Mouse (Mus musculus): ENCODE data around the gene Mybpc2. TPM values are rescaled to one million over a fixed set of nuclear protein-coding genes. Genes with fewer than 3 reads are reported as not detected.
A peak's percentile ranks its signal among the peaks of the same experiment; 100 is the strongest.

Gene Mybpc2
- total and polyA plus RNA-seq, 2 experiments from 2014 or later, result 0.29 to 0.33 TPM

DNA sequence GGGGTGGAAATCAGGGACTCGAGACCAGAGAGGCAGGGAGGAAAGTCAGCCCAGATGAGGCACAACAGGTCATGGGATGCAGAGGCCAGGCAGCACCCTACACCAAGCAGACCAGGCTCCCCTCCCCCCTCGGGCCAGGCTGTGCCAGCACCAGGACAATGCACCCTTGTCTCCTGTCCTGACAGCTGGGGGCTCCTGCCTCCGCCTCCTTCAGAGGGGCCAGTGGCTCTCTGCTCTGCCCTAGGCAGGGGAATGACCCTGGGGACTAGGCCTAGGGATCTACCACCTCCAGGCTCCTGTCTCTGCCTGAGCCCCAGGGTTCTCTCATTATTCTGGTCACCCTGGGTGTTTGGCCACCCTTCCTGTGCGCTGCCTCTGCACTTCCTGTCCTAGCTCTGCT lies 50.0 kb downstream of the Mybpc2 start:
- Histone ChIP-seq H3K9me3 (ENCODE audit: low read length) (no peaks in the 10 kb centered on the region), H3K4me3 (ENCODE audit: low read depth, low read length) (no peak overlapping the region), H3K4me1 (ENCODE audit: insufficient read depth) (peaks cover 17% of the 10 kb centered on the region), H3K4me2 (ENCODE audit: low read depth) (no peak overlapping the region), H3K27me3 (ENCODE audit: insufficient read depth, low read length) (peaks cover 9% of the 10 kb centered on the region; the same call in 1 of the 2 replicates), H3K9ac (no peak overlapping the region), H3K36me3 (ENCODE audit: insufficient read depth) (no peaks in the 10 kb centered on the region), H3K27ac (ENCODE audit: low read depth, low read length) (peak overlapping the region; percentile 50)
- DNase-seq (peak; percentile 57), ATAC-seq (peak; percentile 81)
- 13% methylated on average over 3 of the region's 4 CpGs for WGBS
- TF ChIP-seq CTCF (IDR thresholded peaks at IDR 0.05; ENCODE audit: low read depth), result no peak

DNA sequence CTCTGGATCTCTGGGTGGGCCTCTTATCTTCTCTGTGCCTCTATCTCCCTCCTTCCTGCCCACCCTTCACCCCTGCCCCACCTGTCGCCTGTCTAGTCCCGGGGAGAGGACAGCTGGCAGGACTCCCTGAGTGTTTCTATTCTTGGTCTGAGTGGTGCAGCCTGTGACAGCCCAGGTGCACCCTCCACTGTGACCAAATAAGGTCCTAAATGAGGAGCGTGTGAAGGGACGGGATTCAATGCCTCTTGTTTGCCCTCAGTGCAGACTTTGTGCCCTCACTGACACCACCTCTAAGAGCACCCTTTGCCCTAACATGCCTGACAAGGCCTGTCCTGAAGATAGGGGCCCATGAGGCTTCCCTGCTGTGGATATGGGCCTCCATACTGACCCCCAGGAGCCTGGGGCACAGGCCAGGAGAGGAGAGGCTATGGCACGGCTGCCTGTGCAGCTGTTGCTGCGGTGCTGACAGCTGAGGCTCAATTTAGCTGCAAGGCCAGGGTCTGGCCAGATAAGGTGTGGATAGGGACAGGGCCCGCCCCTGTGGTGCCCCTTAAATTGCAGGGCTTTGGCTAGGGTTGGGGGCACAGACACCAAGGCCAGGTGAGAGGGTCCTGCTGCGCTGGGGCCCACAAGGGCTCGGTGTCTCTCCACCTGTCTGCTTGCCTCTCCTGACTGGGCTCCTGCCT lies 51.4 kb downstream of the Mybpc2 start:
- H3K27ac ChIP-seq (ENCODE audit: low read depth, low read length), result no peak overlapping the region

DNA sequence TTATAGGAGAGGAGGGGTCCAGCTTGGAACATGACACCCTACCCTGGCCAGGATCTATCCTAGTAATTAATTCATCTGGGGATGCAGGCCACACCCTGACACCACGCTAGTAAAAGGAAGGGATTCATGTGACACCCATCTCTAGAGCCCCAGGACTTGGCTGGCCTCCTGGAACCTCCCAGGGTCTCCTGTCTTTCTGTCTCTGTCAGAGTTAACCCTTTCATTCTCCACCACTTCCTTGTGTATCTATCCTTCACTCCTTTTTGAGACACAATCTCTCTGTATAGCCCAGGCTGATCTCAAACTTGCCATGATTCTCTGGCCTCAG lies 51.9 kb downstream of the Mybpc2 start:
- peaks cover 26% of the 10 kb centered on the region for H3K4me1 ChIP-seq (ENCODE audit: insufficient read depth)
- H3K9ac ChIP-seq, result no peak overlapping the region
- TF ChIP-seq CTCF (IDR thresholded peaks at IDR 0.05; ENCODE audit: low read depth), result no peak
- ATAC-seq, result no peak
- DNase-seq, result no peak
- peaks cover 7% of the 10 kb centered on the region; the same call in 1 of the 2 replicates for H3K27me3 ChIP-seq (ENCODE audit: insufficient read depth, low read length)
- no peaks in the 10 kb centered on the region for H3K36me3 ChIP-seq (ENCODE audit: insufficient read depth)
- no peak overlapping the region for H3K4me2 ChIP-seq (ENCODE audit: low read depth)
- no peaks in the 10 kb centered on the region for H3K9me3 ChIP-seq (ENCODE audit: low read length)
- 7% methylated on average over 1 of the region's 1 CpGs for WGBS
- no peak overlapping the region for H3K4me3 ChIP-seq (ENCODE audit: low read depth, low read length)
- H3K27ac ChIP-seq (ENCODE audit: low read depth, low read length), result no peak overlapping the region

More for the DNA sequence above, 51.4 kb downstream of the Mybpc2 start:
- H3K4me1 ChIP-seq (ENCODE audit: insufficient read depth), result peaks cover 26% of the 10 kb centered on the region
- WGBS, result 64% methylated on average over 9 of the region's 9 CpGs
- no peak for DNase-seq
- no peaks in the 10 kb centered on the region for H3K9me3 ChIP-seq (ENCODE audit: low read length)
- no peak for ATAC-seq
- no peaks in the 10 kb centered on the region for H3K36me3 ChIP-seq (ENCODE audit: insufficient read depth)
- H3K4me3 ChIP-seq (ENCODE audit: low read depth, low read length), result no peak overlapping the region
- no peak overlapping the region for H3K9ac ChIP-seq
- H3K27me3 ChIP-seq (ENCODE audit: insufficient read depth, low read length), result peaks cover 9% of the 10 kb centered on the region; the same call in 1 of the 2 replicates
- no peak for TF ChIP-seq CTCF (IDR thresholded peaks at IDR 0.05; ENCODE audit: low read depth)
- H3K4me2 ChIP-seq (ENCODE audit: low read depth), result no peak overlapping the region

DNA sequence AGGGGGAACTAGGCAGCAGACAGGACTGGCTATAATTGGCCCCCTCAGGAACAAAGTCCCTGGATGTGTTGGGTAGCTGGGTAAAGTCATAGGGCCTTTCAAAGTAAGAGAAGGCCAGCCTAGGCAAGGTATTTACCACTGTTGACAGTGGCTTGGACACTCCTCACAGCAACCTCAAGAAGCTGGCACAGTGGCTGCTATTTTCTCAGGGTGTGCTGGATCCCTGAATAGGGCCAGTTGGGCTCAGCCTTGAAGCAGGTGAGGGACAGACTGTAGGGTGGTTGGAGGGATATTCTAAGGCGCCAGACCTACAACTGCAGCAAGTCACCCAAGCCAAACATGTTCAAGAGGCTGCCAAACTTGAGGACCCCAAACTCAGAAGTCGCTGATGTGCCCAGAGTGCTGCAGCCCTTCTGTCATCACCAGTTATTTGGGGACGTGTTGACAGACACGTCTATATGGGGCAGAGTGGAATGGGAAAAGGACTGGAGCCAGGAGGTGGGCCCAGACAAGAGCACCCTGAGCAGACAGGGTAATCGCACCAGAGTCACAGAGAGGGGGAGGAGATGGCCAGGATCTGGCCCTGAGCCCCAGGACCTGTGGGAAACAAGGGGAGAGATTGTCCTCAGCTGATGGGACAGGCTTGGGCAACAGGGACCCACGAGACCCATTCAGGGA lies 52.4 kb downstream of the Mybpc2 start:
- DNase-seq (no peak), ATAC-seq (no peak)
- Histone ChIP-seq H3K27ac (ENCODE audit: low read depth, low read length) (no peak overlapping the region), H3K36me3 (ENCODE audit: insufficient read depth) (no peaks in the 10 kb centered on the region), H3K4me1 (ENCODE audit: insufficient read depth) (peaks cover 26% of the 10 kb centered on the region), H3K4me2 (ENCODE audit: low read depth) (no peak overlapping the region), H3K9me3 (ENCODE audit: low read length) (no peaks in the 10 kb centered on the region), H3K9ac (no peak overlapping the region), H3K4me3 (ENCODE audit: low read depth, low read length) (no peak overlapping the region), H3K27me3 (ENCODE audit: insufficient read depth, low read length) (peaks cover 2% of the 10 kb centered on the region; the same call in 1 of the 2 replicates)
- WGBS, result 38% methylated on average over 6 of the region's 6 CpGs
- TF ChIP-seq CTCF (IDR thresholded peaks at IDR 0.05; ENCODE audit: low read depth), result no peak

DNA sequence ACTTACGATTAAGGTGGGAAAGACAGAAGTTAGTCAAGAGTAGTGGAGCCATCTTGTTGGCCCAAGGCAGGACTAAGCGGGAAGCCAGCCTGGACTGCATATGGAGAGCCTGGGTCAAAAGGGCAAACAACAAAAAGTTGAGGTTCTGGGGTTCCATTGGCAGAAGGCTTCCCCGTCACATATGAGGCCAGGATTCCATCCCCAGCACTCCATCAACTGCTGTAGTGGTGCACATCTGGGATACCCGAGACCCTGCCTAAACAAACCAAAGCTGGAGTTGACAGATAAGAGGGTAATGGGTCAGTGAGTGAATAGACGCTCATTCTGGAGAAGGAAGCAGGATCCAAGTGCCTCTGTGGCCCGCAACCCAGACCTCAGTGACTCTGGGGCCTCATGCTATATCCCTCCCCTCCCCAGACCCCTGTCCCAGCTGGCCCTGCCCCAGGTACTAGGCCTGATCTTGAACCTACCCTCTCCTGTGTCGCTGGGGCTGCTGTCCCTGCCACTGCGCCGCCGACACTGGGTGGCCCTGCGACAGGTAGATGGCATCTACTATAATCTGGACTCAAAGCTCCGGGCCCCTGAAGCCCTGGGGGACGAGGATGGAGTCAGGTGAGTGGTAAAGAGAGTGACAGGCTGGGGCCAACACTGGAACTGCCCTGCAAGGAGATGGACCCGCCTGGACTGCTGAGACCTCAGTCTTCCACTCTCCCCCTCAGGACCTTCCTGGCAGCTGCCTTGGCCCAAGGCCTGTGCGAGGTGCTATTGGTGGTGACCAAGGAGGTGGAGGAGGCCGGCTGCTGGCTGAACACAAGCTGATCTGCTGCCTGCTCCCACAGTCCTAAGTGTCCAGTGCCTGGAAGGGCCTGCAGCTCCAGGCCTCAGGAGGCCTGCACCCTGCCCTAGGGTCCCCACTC lies 53.5 kb downstream of the Mybpc2 start:
- H3K9ac ChIP-seq, result no peak overlapping the region
- TF ChIP-seq CTCF (IDR thresholded peaks at IDR 0.05; ENCODE audit: low read depth), result no peak
- H3K4me1 ChIP-seq (ENCODE audit: insufficient read depth), result peaks cover 26% of the 10 kb centered on the region
- WGBS, result 89% methylated on average over 16 of the region's 16 CpGs
- H3K36me3 ChIP-seq (ENCODE audit: insufficient read depth), result no peaks in the 10 kb centered on the region
- no peaks in the 10 kb centered on the region for H3K9me3 ChIP-seq (ENCODE audit: low read length)
- no peak overlapping the region for H3K4me3 ChIP-seq (ENCODE audit: low read depth, low read length)
- no peaks in the 10 kb centered on the region for H3K27me3 ChIP-seq (ENCODE audit: insufficient read depth, low read length)
- H3K27ac ChIP-seq (ENCODE audit: low read depth, low read length), result no peak overlapping the region
- no peak for DNase-seq
- ATAC-seq, result no peak
- H3K4me2 ChIP-seq (ENCODE audit: low read depth), result no peak overlapping the region

DNA sequence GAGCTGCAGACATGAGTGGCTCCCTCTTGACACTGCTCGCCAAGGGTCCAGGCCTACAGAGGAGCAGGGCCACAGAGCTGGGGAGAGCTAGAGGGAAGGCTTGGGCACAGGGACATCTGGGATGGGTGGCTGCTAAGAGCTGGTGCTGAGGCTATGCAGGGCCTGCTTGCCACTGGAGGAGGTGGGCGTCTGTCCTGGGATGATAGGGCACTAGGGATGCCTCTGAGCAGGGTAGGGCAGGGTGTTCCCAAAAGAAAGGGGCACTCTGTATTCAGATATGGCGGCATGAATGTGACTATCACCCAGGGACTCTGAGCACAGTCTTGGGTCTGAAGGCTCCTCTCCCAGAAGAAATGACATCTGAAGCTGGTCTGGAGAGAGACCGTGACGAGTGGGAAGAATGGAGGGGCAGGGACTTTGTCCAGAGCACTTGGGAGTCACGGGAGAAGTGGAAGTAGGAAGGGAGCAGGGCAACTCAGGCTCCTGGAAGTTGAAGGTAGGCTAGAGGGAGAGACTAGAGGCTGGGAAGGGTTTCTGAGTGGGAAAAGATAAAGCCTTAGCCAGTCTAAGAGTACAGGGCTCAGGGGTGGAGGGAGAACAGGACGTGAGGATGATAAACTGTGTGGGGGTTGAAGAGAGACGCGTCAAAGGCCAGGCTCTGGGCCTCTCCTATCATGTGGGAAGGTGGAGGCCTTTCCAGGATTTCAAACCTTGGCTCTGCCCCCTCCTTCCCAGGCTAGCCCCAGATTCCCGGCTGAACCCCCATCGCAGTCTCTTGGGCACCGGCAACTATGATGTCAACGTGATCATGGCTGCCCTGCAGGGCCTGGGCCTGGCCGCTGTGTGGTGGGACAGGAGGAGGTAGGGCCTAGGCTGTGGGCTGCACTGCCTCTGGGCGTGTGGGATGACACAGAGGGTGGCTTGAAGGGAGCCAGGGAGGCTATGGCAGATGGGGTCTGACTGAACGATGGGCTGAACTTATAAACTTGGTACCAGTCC lies 54.5 kb downstream of the Mybpc2 start:
- Histone ChIP-seq H3K4me1 (ENCODE audit: insufficient read depth) (peaks cover 23% of the 10 kb centered on the region), H3K9ac (no peak overlapping the region), H3K4me3 (ENCODE audit: low read depth, low read length) (no peak overlapping the region), H3K27me3 (ENCODE audit: insufficient read depth, low read length) (no peaks in the 10 kb centered on the region), H3K4me2 (ENCODE audit: low read depth) (no peak overlapping the region), H3K36me3 (ENCODE audit: insufficient read depth) (no peaks in the 10 kb centered on the region), H3K27ac (ENCODE audit: low read depth, low read length) (no peak overlapping the region; the same call in 1 of the 2 replicates), H3K9me3 (ENCODE audit: low read length) (no peaks in the 10 kb centered on the region)
- 91% methylated on average over 16 of the region's 16 CpGs for WGBS
- no peak for DNase-seq
- TF ChIP-seq CTCF (IDR thresholded peaks at IDR 0.05; ENCODE audit: low read depth), result no peak
- no peak for ATAC-seq

Data from forebrain, postnatal 0 days (tissue).